Mouse (Mus musculus) spleen, postnatal 36 days (tissue): ENCODE results near the gene Fcrl6.

ENCODE experiments used
- DNase-seq, 2 experiments: peaks; one replicate each; pipeline ENCODE4 v3.0.0; 2022; ENCODE audit warnings: low spot score in 2 of 2, mixed read lengths in 1 of 2

Gene Fcrl6

GRCm38 (mm10) chr1:172602326-172602725, at the start of gene Fcrl6:
Gene Fcrl6 (minus strand): TSS chr1:172602551.
- no peak for DNase-seq

- DNase-seq, result no peak
Measured at GRCm38 (mm10) chr1:172651288-172651987, 49.1 kb upstream of the Fcrl6 start.

DNA sequence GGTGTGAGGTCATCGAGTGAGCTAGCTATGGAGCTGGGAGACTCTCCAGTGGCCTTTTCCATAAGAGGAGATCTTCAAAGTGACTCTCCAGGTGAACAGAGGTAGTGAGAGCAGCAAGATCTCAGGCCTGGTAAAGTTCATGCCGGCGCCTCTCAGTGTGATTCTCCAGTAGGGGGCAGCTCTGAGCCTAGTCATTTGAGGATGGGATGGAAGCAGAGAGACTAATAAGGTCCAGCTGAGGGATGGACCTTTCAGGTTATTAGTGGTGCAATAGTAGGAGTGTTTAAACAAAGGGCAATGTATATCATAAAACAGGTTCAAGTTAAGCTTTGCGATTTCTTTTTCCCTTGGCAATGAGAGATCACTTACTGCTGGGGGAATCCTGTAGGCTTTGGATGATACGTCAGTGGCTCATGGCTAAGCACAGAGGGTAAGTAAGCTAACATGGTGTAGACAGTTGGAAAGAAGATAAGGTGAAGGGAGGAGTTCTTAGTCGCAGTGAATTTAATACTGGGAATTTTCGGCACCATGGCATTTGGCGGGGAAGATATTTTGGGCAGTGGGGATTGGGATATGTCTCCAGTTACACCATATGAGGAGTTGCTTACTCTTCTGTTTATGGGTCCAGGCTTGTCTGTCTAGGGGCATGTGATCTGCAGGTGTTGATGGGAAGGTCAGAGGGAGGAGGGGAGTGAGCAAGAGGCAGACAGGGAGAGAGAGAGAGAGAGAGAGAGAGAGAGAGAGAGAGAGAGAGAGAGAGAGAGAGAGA, 48.4 kb upstream of the Fcrl6 start:
- DNase-seq, result no peak

DNA sequence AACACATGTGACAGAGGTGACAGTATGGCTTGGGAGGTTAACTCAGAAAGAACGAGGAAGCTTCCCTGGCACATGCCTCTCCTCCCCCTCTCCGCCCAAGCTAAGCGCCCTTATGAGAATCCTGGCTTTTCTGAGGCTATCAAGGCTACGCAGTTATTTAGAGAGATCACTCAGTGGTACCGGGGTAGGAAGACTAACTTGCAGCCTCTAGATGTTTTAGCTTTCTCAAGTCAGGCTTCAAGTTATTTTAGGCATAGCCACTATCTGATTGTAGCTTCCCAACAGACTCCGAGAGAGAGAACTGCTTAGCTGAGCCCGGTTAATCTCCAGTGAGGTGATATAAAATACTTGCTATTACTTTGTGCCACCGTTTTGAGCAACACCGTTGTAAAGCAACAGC, 47.0 kb upstream of the Fcrl6 start:
- no peak for DNase-seq

DNA sequence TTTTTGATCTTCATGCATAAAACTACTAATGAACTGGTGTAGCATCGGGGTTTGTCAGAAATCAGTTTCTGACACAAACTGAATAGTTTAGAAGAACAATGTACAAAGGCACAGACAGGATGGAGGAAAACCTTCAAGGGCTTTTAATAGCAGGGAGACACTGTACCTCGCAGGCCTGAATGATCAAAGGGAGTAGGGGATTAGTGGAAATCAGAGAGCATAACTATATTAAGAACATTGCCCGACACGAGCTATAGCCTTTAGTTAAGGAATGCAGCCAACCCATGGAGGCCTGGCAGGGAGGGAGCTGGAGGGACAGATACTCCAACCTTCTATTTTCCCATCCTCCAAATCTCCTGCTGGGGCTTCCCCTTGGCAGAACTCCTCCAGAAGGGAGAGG, 44.9 kb upstream of the Fcrl6 start:
- no peak for DNase-seq

DNA sequence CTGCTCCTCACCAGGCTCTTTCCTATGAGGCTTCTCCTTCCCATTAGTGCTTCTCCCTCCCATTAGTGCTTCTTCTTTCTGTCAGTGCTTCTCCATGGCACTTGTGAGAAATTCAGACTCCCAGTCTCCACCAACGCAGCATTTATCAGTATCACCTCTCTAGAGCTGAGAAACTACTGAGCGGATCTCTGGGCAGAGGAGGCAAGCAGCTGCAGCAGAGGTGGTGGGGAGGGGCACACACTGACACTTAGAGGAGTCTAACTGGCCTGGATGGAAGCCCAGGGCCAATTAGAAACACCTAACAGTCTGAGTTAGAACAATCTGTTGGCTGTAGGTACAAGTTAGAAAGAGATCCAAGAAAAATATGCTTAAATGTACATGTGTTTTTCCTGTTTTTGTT, 36.4 kb upstream of the Fcrl6 start:
- no peak for DNase-seq

GRCm38 (mm10) chr1:172637801-172638200, 35.5 kb upstream of the Fcrl6 start:
- no peak for DNase-seq

DNA sequence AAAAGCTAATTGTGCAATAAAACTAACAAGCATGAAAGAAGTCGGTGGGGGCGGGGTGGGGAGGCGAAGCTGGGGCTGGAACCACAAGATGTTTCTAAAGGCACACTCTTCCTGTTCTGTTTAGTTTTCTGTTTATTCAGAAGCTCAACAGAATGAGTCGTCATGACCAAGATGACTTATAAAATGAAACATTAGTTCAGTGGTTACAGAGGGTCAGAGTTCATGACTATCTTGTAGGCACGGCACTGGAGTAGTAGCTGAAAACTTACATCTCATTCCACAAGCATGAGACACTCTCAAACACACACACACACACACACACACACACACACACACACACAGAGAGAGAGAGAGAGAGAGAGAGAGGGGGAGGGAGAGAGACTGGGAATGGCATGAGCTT, 33.9 kb upstream of the Fcrl6 start:
- no peak for DNase-seq

- no peak for DNase-seq
Measured at GRCm38 (mm10) chr1:172635258-172635657, 32.9 kb upstream of the Fcrl6 start.

GRCm38 (mm10) chr1:172634136-172634535, 31.8 kb upstream of the Fcrl6 start:
- DNase-seq, result no peak

DNA sequence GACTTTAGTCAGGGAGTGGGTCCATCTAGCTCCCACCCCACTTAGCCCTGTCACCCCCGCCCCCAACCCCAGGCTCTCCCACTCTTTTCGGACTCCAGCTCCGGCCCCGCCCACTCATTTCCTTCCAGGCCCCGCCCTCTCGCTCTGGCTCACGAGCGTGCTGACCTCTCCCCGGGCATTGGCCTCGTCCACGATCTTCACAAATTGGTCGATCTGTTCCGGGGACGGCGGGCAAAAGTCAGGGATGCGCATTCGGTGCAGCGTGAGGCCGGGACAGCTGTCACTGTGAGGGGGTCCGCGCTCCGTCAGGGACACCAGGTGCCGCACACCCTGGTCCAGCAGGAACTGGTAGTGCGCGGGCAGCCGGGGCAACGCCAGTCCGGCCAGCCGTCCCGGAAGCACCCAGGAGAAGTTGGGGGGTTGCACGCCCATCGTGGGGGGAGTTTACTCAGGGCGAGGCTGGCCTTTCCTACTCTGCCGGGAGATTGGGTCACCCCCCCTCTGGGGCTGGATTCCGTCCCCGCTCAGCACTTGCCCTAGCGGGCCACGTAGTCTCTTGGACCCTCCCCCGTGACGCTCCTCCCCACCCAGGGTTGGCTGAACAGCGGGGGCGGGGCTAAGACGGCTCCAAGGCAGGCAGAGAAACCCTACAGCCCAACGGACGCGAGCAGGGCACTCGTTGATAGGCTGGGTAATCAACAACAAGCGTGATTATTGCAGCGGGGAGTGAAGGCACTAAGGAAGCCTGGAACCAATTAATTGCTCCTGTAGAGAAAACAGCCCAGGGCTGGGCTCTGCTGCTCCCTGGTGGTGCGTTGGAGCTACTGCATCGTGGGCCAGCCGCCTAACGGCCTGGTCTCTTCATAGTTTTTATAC, 30.3 kb upstream of the Fcrl6 start, which contains the start of gene Dusp23:
Gene Dusp23 (minus strand): TSS at position 512 of the 876 bp plus-strand sequence.
- peak; percentile 93 to 94 for DNase-seq

DNA sequence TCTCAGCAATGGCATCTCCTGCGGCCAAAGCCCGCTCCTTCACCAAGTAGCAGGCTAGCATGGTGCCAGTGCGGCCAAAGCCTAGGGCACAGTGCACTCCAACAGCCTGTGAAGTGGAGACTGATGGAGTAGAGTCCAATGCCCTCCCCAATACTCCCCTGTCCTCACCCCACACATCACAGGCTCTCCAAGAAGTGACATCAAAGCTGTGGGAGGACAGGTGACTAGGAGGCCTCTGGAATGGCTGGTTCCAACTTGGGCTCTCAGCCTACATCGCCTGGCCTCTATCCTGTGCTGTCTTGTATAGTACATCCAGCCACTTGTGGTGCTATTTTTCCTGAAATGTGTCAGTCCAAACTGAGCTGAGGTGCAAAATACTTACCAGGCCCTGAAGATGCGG, 29.4 kb upstream of the Fcrl6 start:
- no peak for DNase-seq

DNA sequence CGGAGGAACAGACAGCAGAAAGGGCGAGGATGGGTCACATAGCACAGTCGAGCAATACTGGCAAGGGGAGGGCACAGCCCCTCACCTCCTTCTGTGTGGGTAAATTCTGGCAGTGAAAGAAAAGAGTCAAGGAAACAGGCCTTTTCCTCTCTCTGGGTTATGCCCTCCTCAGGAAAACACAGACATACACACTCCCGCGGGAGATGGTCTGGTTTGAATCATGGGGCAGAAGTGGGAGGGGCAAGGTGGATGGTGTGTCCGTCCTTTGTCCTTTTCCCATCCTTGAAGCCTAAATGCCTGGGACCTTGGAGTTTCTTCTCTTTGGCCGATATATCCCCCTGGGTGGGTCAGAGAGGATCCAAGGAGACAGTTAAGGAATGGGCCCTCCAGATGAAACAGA, 27.5 kb upstream of the Fcrl6 start:
- no peak for DNase-seq

- DNase-seq, result no peak
Measured at GRCm38 (mm10) chr1:172626306-172626705, 24.0 kb upstream of the Fcrl6 start.

- no peak for DNase-seq
Measured at GRCm38 (mm10) chr1:172624081-172624480, 21.7 kb upstream of the Fcrl6 start.

DNA sequence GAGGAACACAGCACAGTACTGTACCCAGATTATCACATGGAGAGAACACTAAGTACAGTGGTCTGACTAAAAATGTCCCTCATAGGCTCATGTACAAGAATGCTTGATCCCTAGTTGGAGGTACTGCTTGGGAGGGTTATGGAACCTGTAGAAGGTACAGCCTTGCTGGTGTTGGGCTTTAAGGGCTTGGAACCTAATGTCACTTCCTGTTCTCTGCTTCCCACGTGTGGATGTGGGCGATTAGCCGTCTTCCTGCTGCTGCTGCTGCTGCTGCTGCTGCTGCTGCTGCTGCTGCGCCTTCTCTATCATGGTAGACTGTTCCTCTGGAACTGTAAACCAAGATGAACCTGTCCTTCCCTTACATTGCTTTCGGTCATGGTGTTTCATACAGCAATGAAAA, 21.2 kb upstream of the Fcrl6 start:
- DNase-seq, result no peak

DNA sequence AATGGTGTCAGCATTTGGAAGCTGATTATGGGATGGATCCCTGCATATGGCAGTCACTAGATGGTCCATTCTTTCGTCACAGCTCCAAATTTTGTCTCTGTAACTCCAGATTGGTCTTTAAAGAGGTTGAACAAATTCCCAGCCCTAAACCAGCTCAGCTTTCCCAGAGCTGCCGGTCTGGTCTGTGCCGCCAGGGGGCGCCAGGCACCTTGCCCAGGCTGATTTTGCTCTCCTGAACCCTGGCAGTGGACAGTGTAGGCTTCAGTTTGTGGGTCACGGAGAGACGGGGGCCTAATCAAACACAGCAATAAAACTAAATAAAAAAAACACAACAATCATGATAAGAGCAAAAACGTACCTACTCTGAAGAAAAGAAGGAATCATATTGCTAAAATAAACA, 16.9 kb upstream of the Fcrl6 start:
- peak; percentile 38 to 48 for DNase-seq

GRCm38 (mm10) chr1:172618141-172618540, 15.8 kb upstream of the Fcrl6 start:
- no peak for DNase-seq

- DNase-seq, result no peak
Measured at GRCm38 (mm10) chr1:172617365-172618076, 15.2 kb upstream of the Fcrl6 start.

DNA sequence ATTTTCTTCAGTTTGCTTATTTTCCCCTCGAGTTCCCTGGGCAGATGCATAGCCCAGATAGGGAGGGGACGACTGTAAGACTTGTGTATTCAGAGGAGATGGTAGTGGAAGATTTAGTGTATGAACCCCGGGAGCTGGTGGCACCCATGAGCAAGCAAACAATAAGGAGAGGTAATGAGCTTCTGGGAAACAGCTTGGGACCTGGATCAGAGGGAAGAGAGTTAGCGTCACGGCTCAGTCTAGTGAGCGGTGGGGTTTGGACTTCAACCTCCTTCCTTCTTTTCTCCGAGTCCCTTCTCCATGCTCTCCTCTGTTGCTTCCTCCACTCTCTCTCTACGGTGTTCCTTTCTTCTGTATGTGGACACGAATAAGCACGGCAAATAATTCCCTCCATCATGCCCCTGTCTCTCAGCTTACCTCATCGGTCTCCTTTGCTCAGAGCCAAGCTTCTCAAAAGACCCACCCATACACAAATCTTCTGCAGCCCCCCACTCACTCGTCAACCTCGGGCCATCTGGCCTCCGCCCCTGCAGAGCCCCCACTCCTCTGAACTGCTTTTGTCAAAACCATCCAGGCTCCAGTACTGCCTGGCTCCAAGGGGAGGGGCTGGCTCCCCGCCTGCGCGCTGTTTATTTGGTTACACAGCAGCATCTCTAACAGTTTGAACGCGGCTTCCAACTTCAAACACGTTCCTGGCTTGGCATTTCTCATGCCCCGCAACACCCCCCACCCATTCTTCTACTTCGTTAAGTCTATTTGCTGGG, 14.4 kb upstream of the Fcrl6 start:
- DNase-seq, result no peak

DNA sequence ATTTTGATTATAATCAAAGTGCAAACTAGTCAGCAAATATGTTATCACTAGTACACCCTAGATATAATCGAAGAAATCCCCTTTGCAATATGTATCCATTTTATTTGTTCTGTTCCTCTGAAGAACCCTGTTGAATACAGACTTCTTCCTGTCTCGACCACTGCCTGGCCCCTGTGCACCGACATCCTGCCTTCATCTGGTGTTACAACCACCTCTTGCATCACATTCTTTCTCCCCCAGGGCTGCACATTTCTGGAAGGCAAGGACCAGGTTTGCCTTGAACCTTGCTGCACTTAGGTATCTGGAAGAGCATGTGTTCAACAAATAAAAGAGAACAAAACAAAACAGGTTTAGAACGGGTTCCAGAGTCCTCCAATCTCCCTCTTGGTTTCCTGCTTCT, 13.1 kb upstream of the Fcrl6 start:
- no peak for DNase-seq
